Mouse (Mus musculus) forebrain, embryonic 13.5 days (tissue): ENCODE measurements around the gene Car1. TPM values are rescaled to one million over a fixed set of nuclear protein-coding genes. Genes with fewer than 3 reads are reported as not detected.
"Not testable (repeated sequence)": the region's sequence is repeated elsewhere in the genome, so short reads cannot be mapped to it uniquely, and the experiment has no call there.

Experiments
- ATAC-seq: fragments of 200-750 bp; cut with Nextera tagmentation; 2 replicates; pipeline ENCODE4 v1.8.0; 2017
- H3K27ac ChIP-seq: fragments of 300-500 bp; sonication (generic); 2 replicates; pipeline ENCODE4 v1.5.1; 2015; ENCODE audit warnings: inconsistent platforms, mild to moderate bottlenecking, moderate library complexity
- H3K27me3 ChIP-seq: fragments of 300-500 bp; sonication (generic); 2 replicates; pipeline ENCODE4 v1.6.1; 2015; ENCODE audit warnings: mild to moderate bottlenecking, inconsistent platforms
- H3K36me3 ChIP-seq: fragments of 300-500 bp; sonication (generic); 2 replicates; pipeline ENCODE4 v1.6.1; 2015; ENCODE audit warnings: mild to moderate bottlenecking, inconsistent platforms; ENCODE audit not compliant: poor library complexity, severe bottlenecking
- H3K4me1 ChIP-seq: fragments of 300-500 bp; sonication (generic); 2 replicates; pipeline ENCODE4 v1.6.1; 2015; ENCODE audit warnings: inconsistent platforms
- H3K4me2 ChIP-seq: fragments of 300-500 bp; sonication (generic); 2 replicates; pipeline ENCODE4 v1.6.1; 2015; ENCODE audit warnings: inconsistent platforms, mild to moderate bottlenecking, moderate library complexity
- H3K4me3 ChIP-seq: fragments of 300-500 bp; sonication (generic); 2 replicates; pipeline ENCODE4 v1.5.1; 2015; ENCODE audit warnings: mild to moderate bottlenecking, inconsistent platforms
- H3K9ac ChIP-seq: fragments of 300-500 bp; sonication (generic); 2 replicates; pipeline ENCODE4 v1.6.1; 2015; ENCODE audit warnings: mild to moderate bottlenecking, inconsistent platforms
- H3K9me3 ChIP-seq: fragments of 300-500 bp; sonication (generic); replicated peaks from 2 replicates; pipeline ENCODE4 v1.6.1; 2016; ENCODE audit warnings: inconsistent platforms
- WGBS: fragments of 180-500 bp; shearing (Covaris S2); methylation state at CpG from one replicate; pipeline ENCODE4 v1.1.7; 2015; 5-methylcytosine and 5-hydroxymethylcytosine counted together
- polyA plus RNA-seq: library from polyadenylated mRNA; unstranded; fragments of >200 nt; fragmentation: Nextera tagmentation; extraction: Ambion mirVana; gene quantifications from 2 replicates; pipeline ENCODE4 v1.2.1, GENCODE M21; 2015

The Car1 gene
- not detected in 2 replicates for polyA plus RNA-seq

DNA sequence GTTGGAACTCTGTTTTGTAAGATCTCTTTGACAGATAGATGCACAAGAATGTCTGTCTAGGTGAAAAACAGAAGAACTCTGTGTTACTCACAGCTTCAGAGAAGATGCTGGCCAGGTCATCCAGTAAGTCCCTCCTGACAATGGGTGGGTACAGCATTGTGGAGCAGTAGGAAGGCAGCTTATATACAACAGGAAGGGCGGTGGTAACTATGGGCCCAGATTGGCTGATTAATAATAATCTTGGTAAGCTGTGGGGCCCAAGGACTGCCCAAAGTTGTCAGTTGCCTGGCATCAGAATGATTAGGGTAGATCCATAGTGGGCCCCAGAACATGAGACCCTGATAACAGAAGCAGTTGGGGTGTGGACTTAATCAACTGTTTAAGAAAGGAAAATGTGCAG, at the start of gene Car1:
Gene Car1, minus strand, starts transcription at position 158 of the 400 bp plus-strand sequence.
- Histone ChIP-seq H3K27ac (no peak within 1 kb of the TSS), H3K9ac (no peak within 1 kb of the TSS), H3K27me3 (no peaks in the 10 kb centered on the region), H3K4me1 (no peaks in the 10 kb centered on the region), H3K4me3 (no peak within 1 kb of the TSS), H3K9me3 (no peaks in the 10 kb centered on the region), H3K4me2 (no peak within 1 kb of the TSS), H3K36me3 (no peaks in the 10 kb centered on the region)
- WGBS = 90% methylated on average over 1 of the region's 1 CpGs
- ATAC-seq = no peak

DNA sequence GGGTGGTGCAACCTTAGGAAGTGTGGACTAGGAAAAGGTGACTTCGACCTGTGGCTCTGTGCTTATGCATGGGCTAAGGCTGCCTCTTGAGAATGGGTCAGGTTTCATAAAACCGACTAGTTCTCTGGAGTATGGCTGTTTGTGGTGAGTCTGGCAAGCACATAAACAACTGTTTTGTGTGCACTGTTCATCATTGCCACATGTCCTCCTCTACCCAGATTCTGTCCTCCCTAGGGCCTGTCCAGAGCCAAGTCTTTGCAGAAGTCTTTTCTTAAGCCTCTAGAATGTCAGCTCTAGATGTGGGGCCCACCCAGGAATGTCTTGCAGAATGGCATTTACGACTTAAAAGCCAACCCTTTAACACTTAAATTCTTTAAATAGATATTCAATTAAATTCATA, 49.7 kb upstream of the Car1 start:
- no peak overlapping the region for H3K9ac ChIP-seq
- no peak overlapping the region for H3K4me3 ChIP-seq
- 86% methylated on average over 3 of the region's 3 CpGs for WGBS
- 0 out of 2 replicates have a peak, but pooled peaks cover 5% of the 10 kb centered on the region for H3K4me1 ChIP-seq
- H3K27ac ChIP-seq = no peak overlapping the region
- H3K36me3 ChIP-seq = no peaks in the 10 kb centered on the region
- H3K9me3 ChIP-seq = no peaks in the 10 kb centered on the region
- no peaks in the 10 kb centered on the region for H3K27me3 ChIP-seq
- no peak for ATAC-seq
- H3K4me2 ChIP-seq = no peak overlapping the region

DNA sequence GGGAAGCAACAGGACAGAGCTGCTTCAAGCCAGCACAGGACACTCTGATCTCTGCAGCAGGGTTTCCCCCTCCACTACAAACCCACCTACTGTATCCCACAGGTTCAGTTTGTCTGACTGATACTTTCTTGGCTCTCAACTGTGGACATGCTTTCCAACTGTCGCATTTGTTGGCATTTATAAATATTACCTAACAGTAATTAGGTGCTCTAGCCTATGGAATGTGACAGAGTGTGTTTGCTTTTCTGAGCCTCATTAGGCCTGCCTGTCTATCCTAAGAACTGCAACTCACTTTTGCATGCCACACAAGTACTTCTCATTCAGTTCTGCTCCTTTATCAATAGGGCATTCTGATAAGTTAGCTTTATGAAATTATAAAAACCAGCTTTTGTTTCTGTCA, 46.3 kb upstream of the Car1 start:
- no peak overlapping the region for H3K27ac ChIP-seq
- no peaks in the 10 kb centered on the region for H3K36me3 ChIP-seq
- H3K4me2 ChIP-seq = no peak overlapping the region
- H3K27me3 ChIP-seq = no peaks in the 10 kb centered on the region
- WGBS = 70% methylated on average over 1 of the region's 1 CpGs
- H3K4me1 ChIP-seq = no peaks in the 10 kb centered on the region
- H3K9me3 ChIP-seq = no peaks in the 10 kb centered on the region
- no peak overlapping the region for H3K9ac ChIP-seq
- ATAC-seq = peak; percentile 62; the same call in 1 of the 2 replicates
- H3K4me3 ChIP-seq = no peak overlapping the region

DNA sequence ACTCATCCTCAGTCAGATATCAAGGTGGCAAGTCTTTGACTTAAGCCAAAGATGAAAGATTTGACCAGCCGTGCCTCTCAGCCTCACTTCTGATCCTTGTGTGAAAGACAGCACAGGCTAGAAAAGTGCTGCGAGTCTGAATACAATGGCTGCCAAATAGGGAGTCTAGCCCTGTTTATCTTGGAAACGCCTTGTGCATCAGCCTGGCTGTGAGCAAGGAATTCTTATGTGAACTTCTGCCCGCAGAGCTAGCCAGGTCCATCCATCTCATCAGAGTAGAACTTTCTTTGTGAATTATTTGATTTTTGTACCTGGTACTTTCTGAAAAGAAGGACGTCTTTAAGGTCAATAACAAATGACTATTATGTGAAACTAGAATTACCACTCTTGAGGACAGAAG, 45.8 kb upstream of the Car1 start:
- no peak overlapping the region for H3K4me3 ChIP-seq
- H3K36me3 ChIP-seq = no peaks in the 10 kb centered on the region
- WGBS = 70% methylated on average over 5 of the region's 5 CpGs
- no peak overlapping the region for H3K9ac ChIP-seq
- no peaks in the 10 kb centered on the region for H3K9me3 ChIP-seq
- no peak overlapping the region for H3K27ac ChIP-seq
- H3K27me3 ChIP-seq = no peaks in the 10 kb centered on the region
- H3K4me2 ChIP-seq = no peak overlapping the region
- no peak for ATAC-seq
- H3K4me1 ChIP-seq = no peaks in the 10 kb centered on the region

DNA sequence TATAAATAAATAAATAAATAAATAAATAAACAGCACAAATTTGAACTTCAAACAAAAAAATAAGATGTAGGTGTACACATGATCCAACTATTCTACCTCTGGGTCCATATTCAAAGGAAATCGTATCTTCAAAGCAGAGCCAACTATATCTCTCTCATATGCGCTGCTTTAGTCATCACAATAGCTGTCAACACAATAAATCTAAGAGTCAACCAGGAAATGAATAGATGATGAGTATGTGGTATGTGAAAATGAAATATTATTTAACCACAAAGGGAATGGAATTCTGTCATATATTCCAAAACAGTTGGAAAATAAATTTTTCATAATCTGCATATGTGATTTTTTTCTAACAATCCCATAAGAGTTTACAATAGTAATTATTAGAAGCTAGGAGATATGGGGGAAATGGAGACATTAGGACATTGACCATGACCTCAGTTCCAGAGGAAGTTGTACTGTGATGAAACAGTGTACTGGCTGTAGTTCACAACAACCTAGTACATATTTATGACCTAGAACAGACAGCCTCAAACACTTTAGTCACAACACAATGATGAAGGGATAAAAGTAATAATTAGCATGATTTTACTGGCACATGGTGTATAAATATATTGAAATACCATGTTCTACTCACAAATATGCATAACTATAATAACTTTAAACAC, 40.6 kb upstream of the Car1 start:
- Histone ChIP-seq H3K4me1 (no peaks in the 10 kb centered on the region), H3K4me2 (no peak overlapping the region), H3K9ac (no peak overlapping the region), H3K4me3 (no peak overlapping the region), H3K9me3 (no peaks in the 10 kb centered on the region), H3K36me3 (no peaks in the 10 kb centered on the region), H3K27ac (no peak overlapping the region), H3K27me3 (no peaks in the 10 kb centered on the region)
- no peak for ATAC-seq
- 89% methylated on average over 2 of the region's 2 CpGs for WGBS

DNA sequence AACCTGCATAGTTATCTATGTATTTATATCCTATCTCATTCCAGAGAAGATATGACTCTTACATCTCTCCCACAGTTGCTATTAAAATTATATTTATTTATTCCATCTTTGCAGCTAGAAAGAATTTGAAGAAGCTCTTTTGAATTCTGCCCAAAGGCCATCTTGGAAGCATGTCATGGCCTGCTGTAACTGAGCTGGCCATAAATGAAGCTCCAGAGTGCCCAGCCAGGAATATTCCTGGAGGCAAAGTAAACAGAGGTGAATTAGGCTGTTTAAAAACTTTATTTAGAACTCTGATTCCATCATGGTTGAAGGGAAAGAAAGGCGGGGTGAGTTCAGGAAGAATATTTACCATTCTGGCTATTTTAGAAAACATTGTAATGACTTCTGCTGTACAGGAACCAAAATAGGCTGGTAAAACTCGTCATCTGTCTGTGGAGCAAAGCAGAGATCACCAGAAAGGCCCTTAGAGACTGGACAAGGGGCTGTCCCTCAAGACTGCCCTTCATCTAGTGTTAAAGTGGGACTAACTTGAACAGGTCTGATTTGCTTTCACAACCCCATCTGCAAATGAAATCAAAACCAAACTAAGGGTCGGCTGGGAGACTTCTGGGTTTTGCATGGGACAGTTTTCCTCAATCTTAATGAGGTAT, 31.4 kb upstream of the Car1 start:
- H3K4me3 ChIP-seq = no peak overlapping the region
- no peak overlapping the region for H3K27ac ChIP-seq
- 77% methylated on average over 3 of the region's 3 CpGs for WGBS
- H3K36me3 ChIP-seq = no peaks in the 10 kb centered on the region
- no peaks in the 10 kb centered on the region for H3K27me3 ChIP-seq
- no peaks in the 10 kb centered on the region for H3K9me3 ChIP-seq
- no peak for ATAC-seq
- no peaks in the 10 kb centered on the region for H3K4me1 ChIP-seq
- H3K9ac ChIP-seq = no peak overlapping the region
- H3K4me2 ChIP-seq = no peak overlapping the region

DNA sequence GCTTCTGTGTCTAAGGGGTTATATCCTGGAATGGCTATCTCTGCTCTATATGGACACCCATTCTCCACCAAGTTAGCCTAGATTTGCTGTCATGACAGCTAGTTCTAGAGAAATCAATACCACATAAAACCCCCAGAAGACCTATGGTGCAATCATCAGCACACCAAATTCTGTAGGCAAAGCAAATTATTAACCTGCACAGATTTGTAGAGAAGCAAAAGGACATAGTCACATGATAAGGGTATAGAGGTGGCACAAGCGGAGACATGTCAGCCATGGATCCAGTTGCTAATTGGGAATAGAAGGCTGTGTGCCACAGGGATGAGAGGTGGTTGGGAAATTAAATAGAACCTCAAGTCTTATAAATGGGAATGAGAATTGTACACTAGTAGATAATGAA, 30.8 kb upstream of the Car1 start:
- Histone ChIP-seq H3K4me3 (no peak overlapping the region), H3K4me1 (no peaks in the 10 kb centered on the region), H3K36me3 (no peaks in the 10 kb centered on the region), H3K4me2 (no peak overlapping the region), H3K27ac (no peak overlapping the region), H3K27me3 (no peaks in the 10 kb centered on the region), H3K9ac (no peak overlapping the region), H3K9me3 (no peaks in the 10 kb centered on the region)
- ATAC-seq = no peak
- WGBS = 88% methylated on average over 1 of the region's 1 CpGs

DNA sequence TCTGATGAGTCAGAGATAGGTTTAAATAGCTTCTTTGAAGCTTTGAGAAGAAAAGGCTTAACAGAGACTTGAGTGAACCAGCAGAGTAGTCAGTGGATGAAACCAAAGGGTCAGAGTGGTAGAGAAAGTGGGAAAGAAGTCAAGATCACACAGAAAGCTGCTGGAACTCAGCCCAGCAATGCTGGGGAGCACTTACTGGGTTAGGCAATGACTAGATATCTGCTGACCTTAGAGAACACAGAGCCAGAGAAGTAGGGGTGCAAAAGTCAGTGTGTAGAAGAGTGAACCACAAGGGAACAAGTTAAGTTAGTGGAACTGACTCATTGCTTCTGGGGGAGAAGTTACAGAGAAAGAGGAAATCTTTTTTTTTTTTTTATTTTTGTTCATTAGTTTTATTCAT, 24.6 kb upstream of the Car1 start:
- Histone ChIP-seq H3K36me3 (no peaks in the 10 kb centered on the region), H3K9me3 (no peaks in the 10 kb centered on the region), H3K4me2 (no peak overlapping the region), H3K9ac (no peak overlapping the region), H3K4me3 (no peak overlapping the region), H3K27me3 (no peaks in the 10 kb centered on the region), H3K27ac (no peak overlapping the region), H3K4me1 (no peaks in the 10 kb centered on the region)
- no peak for ATAC-seq

DNA sequence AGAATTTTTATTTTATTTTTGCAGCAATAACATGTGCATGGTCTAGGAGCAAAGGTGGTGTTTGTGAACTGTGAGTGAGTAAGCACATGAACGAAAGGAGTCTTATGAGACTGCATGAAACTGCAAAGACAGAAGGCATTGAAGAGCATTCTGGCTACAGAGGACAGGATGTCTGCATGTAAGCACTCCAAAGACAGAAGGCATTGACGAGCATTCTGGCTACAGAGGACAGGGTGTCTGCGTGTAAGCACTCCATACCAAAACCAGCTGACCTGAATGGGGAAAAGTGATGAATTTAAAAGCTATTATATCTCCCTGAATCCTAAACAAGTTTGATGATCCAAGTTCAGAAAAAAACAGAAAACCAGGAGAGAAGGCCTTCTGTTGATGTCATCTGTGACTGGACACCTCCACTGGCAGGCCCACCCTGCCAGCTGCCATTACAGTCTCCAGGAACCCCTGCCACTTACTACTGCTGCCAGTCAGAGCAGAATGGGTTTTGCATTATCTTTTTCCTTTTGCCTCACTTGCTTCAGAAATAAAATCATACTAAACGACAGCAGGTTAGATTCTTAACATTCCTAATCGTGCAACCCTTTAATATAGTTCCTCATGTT, 23.2 kb upstream of the Car1 start:
- Histone ChIP-seq H3K4me2 (no peak overlapping the region), H3K4me1 (no peaks in the 10 kb centered on the region), H3K4me3 (no peak overlapping the region), H3K27ac (no peak overlapping the region), H3K9me3 (no peaks in the 10 kb centered on the region), H3K36me3 (no peaks in the 10 kb centered on the region), H3K9ac (no peak overlapping the region), H3K27me3 (no peaks in the 10 kb centered on the region)
- no peak for ATAC-seq
- 88% methylated on average over 5 of the region's 5 CpGs for WGBS

DNA sequence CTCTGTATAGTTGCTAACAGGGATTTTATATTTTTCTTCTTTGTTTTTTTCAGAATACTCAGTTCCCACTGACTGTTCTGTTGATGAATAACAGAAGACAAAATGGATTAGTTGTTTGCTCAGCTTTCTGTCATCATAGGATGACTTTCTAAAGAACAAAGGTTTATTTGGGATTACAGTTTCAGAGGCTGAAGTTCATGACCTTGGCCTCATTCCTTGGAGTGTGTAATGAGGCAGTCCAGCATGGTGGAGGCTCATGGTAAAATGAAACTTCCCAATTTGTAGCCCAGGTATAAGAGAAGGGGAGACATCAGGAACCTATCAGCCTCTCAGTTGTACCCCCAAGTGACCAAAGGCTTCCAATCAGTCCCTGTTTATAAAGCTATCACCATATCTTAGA, 20.7 kb upstream of the Car1 start:
- Histone ChIP-seq H3K4me3 (no peak overlapping the region), H3K27ac (no peak overlapping the region), H3K9me3 (no peaks in the 10 kb centered on the region), H3K27me3 (no peaks in the 10 kb centered on the region), H3K4me1 (no peaks in the 10 kb centered on the region), H3K36me3 (no peaks in the 10 kb centered on the region), H3K4me2 (no peak overlapping the region), H3K9ac (no peak overlapping the region)
- no peak for ATAC-seq

DNA sequence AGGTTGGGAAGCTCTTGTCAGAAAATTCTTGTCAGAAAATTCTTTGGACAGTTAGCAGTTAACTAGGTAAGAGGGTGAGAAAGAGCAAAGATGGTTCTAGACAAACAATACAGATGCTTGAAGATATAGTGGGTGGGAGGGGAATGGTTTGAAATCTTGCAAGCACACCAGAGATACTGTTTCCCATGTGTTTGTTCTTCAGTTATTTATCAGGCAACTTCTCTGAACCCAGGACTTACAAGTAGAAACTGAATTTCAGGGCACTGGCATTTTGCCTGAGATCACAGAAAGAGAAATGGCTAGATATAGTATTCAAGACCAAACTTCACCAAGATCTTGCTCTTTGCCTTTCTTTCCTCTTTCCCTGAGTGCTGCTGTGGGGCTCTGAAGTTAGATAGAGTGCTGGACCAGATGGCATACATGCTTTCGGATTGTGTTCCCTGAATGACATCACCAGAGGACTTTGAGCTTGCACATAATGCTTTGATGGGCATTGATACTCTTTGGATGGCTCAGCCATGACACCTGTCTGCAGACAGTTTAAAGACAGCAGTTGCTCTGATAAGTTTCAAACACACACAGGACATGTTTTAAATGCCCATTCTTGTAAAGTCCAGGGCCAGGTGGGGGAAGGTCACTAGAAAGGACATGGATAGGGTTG, 11.8 kb upstream of the Car1 start:
- ATAC-seq = no peak
- Histone ChIP-seq H3K9me3 (no peaks in the 10 kb centered on the region), H3K4me2 (no peak overlapping the region), H3K9ac (no peak overlapping the region), H3K27me3 (no peaks in the 10 kb centered on the region), H3K27ac (no peak overlapping the region), H3K36me3 (no peaks in the 10 kb centered on the region), H3K4me1 (no peaks in the 10 kb centered on the region), H3K4me3 (no peak overlapping the region)
- 84% methylated on average over 1 of the region's 1 CpGs for WGBS

DNA sequence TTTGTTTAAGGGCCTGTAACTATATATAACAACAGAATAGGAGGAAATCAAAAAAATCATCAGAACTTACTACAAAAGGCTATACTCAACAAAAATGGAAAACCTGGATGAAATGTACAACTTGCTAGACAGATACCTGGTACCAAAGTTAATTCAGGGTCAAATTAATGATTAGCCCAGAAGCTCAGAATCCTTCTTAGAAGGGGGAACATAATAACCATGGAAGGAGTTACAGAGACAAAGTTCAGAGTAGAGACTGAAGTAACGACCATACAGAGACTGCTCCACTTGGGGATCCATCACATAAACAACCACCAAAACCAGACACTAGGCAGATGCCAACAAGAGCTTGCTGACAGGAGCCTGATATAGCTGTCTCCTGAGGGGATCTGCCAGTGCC, 7.2 kb upstream of the Car1 start:
- not testable (repeated sequence) for H3K36me3 ChIP-seq, H3K9ac ChIP-seq, H3K27me3 ChIP-seq, H3K4me1 ChIP-seq, H3K27ac ChIP-seq, H3K4me2 ChIP-seq, H3K4me3 ChIP-seq, H3K9me3 ChIP-seq, ATAC-seq
- 83% methylated on average over 1 of the region's 1 CpGs for WGBS
